Mouse (Mus musculus) intestine, embryonic 14.5 days (tissue): ENCODE data around the gene Enpp4. TPM values are rescaled to one million over a fixed set of nuclear protein-coding genes. Genes with fewer than 3 reads are reported as not detected.

Experiments
- ATAC-seq: fragments of 200-750 bp; cut with Nextera tagmentation; replicated peaks from 2 replicates; pipeline ENCODE4 v1.8.0; 2017; ENCODE audit warnings: low read depth, moderate number of reproducible peaks, moderate TSS enrichment, moderate library complexity; ENCODE audit not compliant: low FRiP score, low TSS enrichment
- DNase-seq: peaks from one replicate; pipeline ENCODE4 v3.0.0-alpha.2; 2018; ENCODE audit warnings: low spot score
- H3K27ac ChIP-seq: fragments of 300-500 bp; sonication (generic); 2 replicates; pipeline ENCODE4 v1.5.1; 2014; ENCODE audit warnings: low read depth, mild to moderate bottlenecking, control low read depth
- H3K27me3 ChIP-seq: fragments of 300-500 bp; sonication (generic); replicated peaks from 2 replicates; pipeline ENCODE4 v1.6.1; 2014; ENCODE audit warnings: low read length, control low read depth; ENCODE audit not compliant: control insufficient read depth, insufficient read depth
- H3K36me3 ChIP-seq: fragments of 300-500 bp; sonication (generic); 2 replicates; pipeline ENCODE4 v1.6.1; 2014; ENCODE audit warnings: low read length, control low read depth; ENCODE audit not compliant: control insufficient read depth, insufficient read depth
- H3K4me1 ChIP-seq: fragments of 300-500 bp; sonication (generic); replicated peaks from 2 replicates; pipeline ENCODE4 v1.6.1; 2014; ENCODE audit warnings: low read length, control low read depth, mixed read lengths; ENCODE audit not compliant: control insufficient read depth, insufficient read depth
- H3K4me2 ChIP-seq: fragments of 300-500 bp; sonication (generic); 2 replicates; pipeline ENCODE4 v1.6.1; 2014; ENCODE audit warnings: low read length
- H3K4me3 ChIP-seq: fragments of 300-500 bp; sonication (generic); 2 replicates; pipeline ENCODE4 v1.5.1; 2014; ENCODE audit warnings: low read depth, low read length, control low read depth, mixed read lengths
- H3K9ac ChIP-seq: fragments of 300-500 bp; sonication (generic); 2 replicates; pipeline ENCODE4 v1.6.1; 2014; ENCODE audit warnings: mild to moderate bottlenecking, low read length
- H3K9me3 ChIP-seq: fragments of 300-500 bp; sonication (generic); 2 replicates; pipeline ENCODE4 v1.6.1; 2016; ENCODE audit warnings: low read length, control low read depth; ENCODE audit not compliant: control insufficient read depth
- WGBS: fragments of 180-500 bp; shearing (Covaris S2); extraction: QIAGEN DNeasy Blood & Tissue Kit; methylation state at CpG from one replicate; pipeline ENCODE4 v1.1.7; 2014; 5-methylcytosine and 5-hydroxymethylcytosine counted together
- polyA plus RNA-seq: library from polyadenylated mRNA; unstranded; fragments of >200 nt; fragmentation: Nextera tagmentation; extraction: Ambion mirVana; gene quantifications from 2 replicates; pipeline ENCODE4 v1.2.1, GENCODE M21; 2014

The Enpp4 gene
- polyA plus RNA-seq, 1 experiment from 2014 or later: 5.8 TPM

DNA sequence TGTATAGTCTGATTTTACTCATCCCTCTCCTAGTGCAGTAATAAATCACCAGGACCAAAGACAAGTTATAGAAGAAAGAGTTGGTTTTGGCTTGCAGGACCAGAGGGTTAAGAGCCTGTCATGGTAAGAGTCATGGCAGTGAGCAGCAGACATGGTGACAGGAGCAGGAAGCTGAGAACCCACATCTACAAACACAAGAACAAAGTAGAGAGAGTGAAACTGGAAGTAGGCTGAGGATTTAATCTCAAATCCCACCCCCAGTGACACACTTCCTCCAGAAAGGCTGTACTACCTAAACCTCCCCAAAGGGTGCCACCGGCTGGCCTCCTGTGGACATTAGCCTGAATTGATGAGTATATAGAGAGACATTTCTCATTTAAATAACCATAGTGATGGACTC, 44.8 kb downstream of the Enpp4 start:
- no peak overlapping the region for H3K4me3 ChIP-seq
- ATAC-seq (no peak), DNase-seq (no peak)
- H3K27ac ChIP-seq: no peak overlapping the region
- no peaks in the 10 kb centered on the region for H3K36me3 ChIP-seq
- no peaks in the 10 kb centered on the region for H3K9me3 ChIP-seq
- H3K27me3 ChIP-seq: no peaks in the 10 kb centered on the region
- H3K9ac ChIP-seq: no peak overlapping the region
- no peak overlapping the region for H3K4me2 ChIP-seq
- no peaks in the 10 kb centered on the region for H3K4me1 ChIP-seq
- 95% methylated on average over 1 of the region's 1 CpGs for WGBS

- no peaks in the 10 kb centered on the region for H3K4me1 ChIP-seq
- H3K9me3 ChIP-seq: no peaks in the 10 kb centered on the region
- ATAC-seq: no peak
- no peaks in the 10 kb centered on the region for H3K36me3 ChIP-seq
- no peak overlapping the region for H3K27ac ChIP-seq
- no peak overlapping the region for H3K4me2 ChIP-seq
- no peak overlapping the region for H3K4me3 ChIP-seq
- H3K9ac ChIP-seq: no peak overlapping the region
- no peaks in the 10 kb centered on the region for H3K27me3 ChIP-seq
- no peak for DNase-seq
Measured at GRCm38 (mm10) chr17:44058145-44058544, 47.5 kb downstream of the Enpp4 start.

- H3K36me3 ChIP-seq: no peaks in the 10 kb centered on the region
- ATAC-seq (no peak), DNase-seq (no peak)
- no peak overlapping the region for H3K4me3 ChIP-seq
- no peak overlapping the region for H3K9ac ChIP-seq
- no peaks in the 10 kb centered on the region for H3K4me1 ChIP-seq
- H3K27me3 ChIP-seq: no peaks in the 10 kb centered on the region
- H3K27ac ChIP-seq: no peak overlapping the region
- H3K4me2 ChIP-seq: no peak overlapping the region
- no peaks in the 10 kb centered on the region for H3K9me3 ChIP-seq
- WGBS: 87% methylated on average over 1 of the region's 1 CpGs
Measured at GRCm38 (mm10) chr17:44057123-44057522, 48.5 kb downstream of the Enpp4 start.

GRCm38 (mm10) chr17:44053427-44053826, 52.2 kb downstream of the Enpp4 start:
- ATAC-seq: no peak

More at GRCm38 (mm10) chr17:44053427-44053826, 52.2 kb downstream of the Enpp4 start:
- Histone ChIP-seq H3K36me3 (no peaks in the 10 kb centered on the region), H3K27ac (no peak overlapping the region), H3K9me3 (no peaks in the 10 kb centered on the region), H3K4me2 (no peak overlapping the region), H3K4me3 (no peak overlapping the region), H3K4me1 (no peaks in the 10 kb centered on the region), H3K9ac (no peak overlapping the region), H3K27me3 (no peaks in the 10 kb centered on the region)
- WGBS: 71% methylated on average over 4 of the region's 4 CpGs
- no peak for DNase-seq

Other genes with a start within 250 kb of the Enpp4 start
- 17.8 and 18.5 TPM in 2 replicates for gene Enpp5, start 27.0 kb downstream of the Enpp4 start, polyA plus RNA-seq
- gene Clic5, start 82.8 kb upstream of the Enpp4 start, polyA plus RNA-seq: 9.7 and 10.5 TPM in 2 replicates